Mouse (Mus musculus): ENCODE data around the gene Gm28729. TPM values are rescaled to one million over a fixed set of nuclear protein-coding genes. Genes with fewer than 3 reads are reported as not detected.

Gm28729 gene
- polyA plus RNA-seq, 1 experiment from 2014 or later: not detected

DNA sequence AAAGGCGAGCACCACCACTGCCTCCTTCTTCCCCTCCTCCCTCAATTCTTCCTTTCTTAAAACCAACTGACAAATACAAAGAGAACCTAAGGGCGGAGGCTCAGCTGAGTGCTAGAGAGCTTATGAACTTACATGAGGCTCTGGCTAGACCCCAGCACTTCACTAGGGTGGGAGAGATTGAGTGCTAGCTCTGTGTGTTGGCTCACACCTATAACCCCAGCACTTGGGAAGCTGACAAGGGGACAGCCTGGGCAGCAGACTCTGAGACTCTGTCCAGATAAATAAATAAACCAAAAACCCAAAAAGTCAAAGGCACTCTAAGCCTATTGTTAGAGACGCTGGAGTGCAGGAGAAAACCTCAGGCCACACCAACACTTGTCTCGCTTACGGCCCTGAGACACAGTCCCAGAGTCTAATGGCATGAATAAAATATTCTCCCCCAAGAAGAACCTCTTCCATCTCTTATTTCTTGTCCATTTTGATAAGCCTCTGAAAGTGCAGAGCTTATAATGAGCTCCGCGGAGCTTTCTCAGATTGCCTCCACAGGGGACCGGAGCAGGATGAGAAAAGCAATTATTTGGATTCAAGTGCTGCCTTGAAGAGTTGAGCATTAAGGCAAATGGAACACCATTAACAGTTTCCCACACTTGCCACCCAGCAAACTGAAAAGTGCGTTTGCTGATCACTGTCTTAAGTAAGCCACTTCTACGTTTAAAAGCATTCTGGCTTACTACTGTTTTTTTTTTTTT, 64.8 kb downstream of the Gm28729 start:
- H3K9me3 ChIP-seq (ENCODE audit: control insufficient read depth, low read length): peaks cover 9% of the 10 kb centered on the region
- H3K9ac ChIP-seq (ENCODE audit: low read depth, low read length): no peak overlapping the region
- H3K36me3 ChIP-seq (ENCODE audit: control insufficient read depth, insufficient read depth, low read length): no peaks in the 10 kb centered on the region
- no peak overlapping the region for H3K4me2 ChIP-seq (ENCODE audit: low read depth, low read length)
- H3K27ac ChIP-seq (ENCODE audit: low read length): no peak overlapping the region
- 84% methylated on average over 10 of the region's 10 CpGs for WGBS
- H3K27me3 ChIP-seq (replicated peaks; ENCODE audit: control insufficient read depth, insufficient read depth, low read length): no peaks in the 10 kb centered on the region
- ATAC-seq: no peak
- H3K4me1 ChIP-seq (ENCODE audit: control insufficient read depth, insufficient read depth, low read length): no peaks in the 10 kb centered on the region
- H3K4me3 ChIP-seq (ENCODE audit: low read length): no peak overlapping the region

- ATAC-seq: no peak
- no peak overlapping the region for H3K27ac ChIP-seq (ENCODE audit: low read length)
- no peak overlapping the region for H3K4me3 ChIP-seq (ENCODE audit: low read length)
- no peaks in the 10 kb centered on the region for H3K27me3 ChIP-seq (replicated peaks; ENCODE audit: control insufficient read depth, insufficient read depth, low read length)
- no peaks in the 10 kb centered on the region for H3K36me3 ChIP-seq (ENCODE audit: control insufficient read depth, insufficient read depth, low read length)
- no peak overlapping the region for H3K9ac ChIP-seq (ENCODE audit: low read depth, low read length)
- H3K4me1 ChIP-seq (ENCODE audit: control insufficient read depth, insufficient read depth, low read length): no peaks in the 10 kb centered on the region
- H3K9me3 ChIP-seq (ENCODE audit: control insufficient read depth, low read length): no peaks in the 10 kb centered on the region
- H3K4me2 ChIP-seq (ENCODE audit: low read depth, low read length): no peak overlapping the region
- 64% methylated on average over 8 of the region's 8 CpGs for WGBS
These were observed 69.4 kb downstream of the Gm28729 start for GRCm38 (mm10) chr9:96455618-96456017.

DNA sequence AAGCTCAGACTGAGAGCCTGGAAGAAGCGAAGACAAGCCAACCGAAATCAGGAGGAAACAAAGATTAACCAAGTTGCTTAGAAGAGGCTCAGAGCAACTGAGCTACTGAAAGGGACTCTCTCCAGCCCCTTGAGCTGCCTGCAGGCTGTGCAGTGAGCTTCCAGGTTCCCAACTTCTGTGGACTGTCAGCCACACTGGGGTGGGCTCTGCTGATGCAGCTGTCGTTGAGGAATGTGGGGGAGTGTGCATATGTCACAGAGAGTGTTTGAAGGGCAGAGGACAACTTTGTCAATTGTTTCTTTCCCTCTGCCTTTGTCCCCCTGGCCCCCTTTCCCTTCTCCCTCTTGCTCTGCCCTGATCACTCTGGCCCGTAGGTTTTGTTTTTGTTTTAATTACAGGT, 72.1 kb downstream of the Gm28729 start:
- Histone ChIP-seq H3K4me2 (ENCODE audit: low read depth, low read length) (no peak overlapping the region), H3K4me1 (ENCODE audit: control insufficient read depth, insufficient read depth, low read length) (no peaks in the 10 kb centered on the region), H3K27me3 (replicated peaks; ENCODE audit: control insufficient read depth, insufficient read depth, low read length) (no peaks in the 10 kb centered on the region), H3K9me3 (ENCODE audit: control insufficient read depth, low read length) (no peaks in the 10 kb centered on the region), H3K9ac (ENCODE audit: low read depth, low read length) (no peak overlapping the region), H3K27ac (ENCODE audit: low read length) (no peak overlapping the region), H3K36me3 (ENCODE audit: control insufficient read depth, insufficient read depth, low read length) (no peaks in the 10 kb centered on the region), H3K4me3 (ENCODE audit: low read length) (no peak overlapping the region)
- 75% methylated on average over 4 of the region's 4 CpGs for WGBS
- no peak for ATAC-seq

GRCm38 (mm10) chr9:96450900-96451720, 74.0 kb downstream of the Gm28729 start:
- H3K27ac ChIP-seq (ENCODE audit: low read length): peak overlapping the region; percentile 5; the same call in 1 of the 2 replicates
- no peak overlapping the region for H3K9ac ChIP-seq (ENCODE audit: low read depth, low read length)
- peak; percentile 52 for ATAC-seq
- H3K9me3 ChIP-seq (ENCODE audit: control insufficient read depth, low read length): no peaks in the 10 kb centered on the region
- no peaks in the 10 kb centered on the region for H3K36me3 ChIP-seq (ENCODE audit: control insufficient read depth, insufficient read depth, low read length)
- no peaks in the 10 kb centered on the region for H3K4me1 ChIP-seq (ENCODE audit: control insufficient read depth, insufficient read depth, low read length)
- no peaks in the 10 kb centered on the region for H3K27me3 ChIP-seq (replicated peaks; ENCODE audit: control insufficient read depth, insufficient read depth, low read length)
- WGBS: 53% methylated on average over 12 of the region's 12 CpGs
- no peak overlapping the region for H3K4me2 ChIP-seq (ENCODE audit: low read depth, low read length)
- no peak overlapping the region for H3K4me3 ChIP-seq (ENCODE audit: low read length)

- Histone ChIP-seq H3K4me3 (ENCODE audit: low read length) (no peak overlapping the region), H3K27me3 (replicated peaks; ENCODE audit: control insufficient read depth, insufficient read depth, low read length) (no peaks in the 10 kb centered on the region), H3K4me2 (ENCODE audit: low read depth, low read length) (no peak overlapping the region), H3K9ac (ENCODE audit: low read depth, low read length) (no peak overlapping the region), H3K36me3 (ENCODE audit: control insufficient read depth, insufficient read depth, low read length) (no peaks in the 10 kb centered on the region), H3K9me3 (ENCODE audit: control insufficient read depth, low read length) (no peaks in the 10 kb centered on the region), H3K4me1 (ENCODE audit: control insufficient read depth, insufficient read depth, low read length) (no peaks in the 10 kb centered on the region), H3K27ac (ENCODE audit: low read length) (no peak overlapping the region)
- no peak for ATAC-seq
- 84% methylated on average over 9 of the region's 9 CpGs for WGBS
These were observed 75.5 kb downstream of the Gm28729 start for GRCm38 (mm10) chr9:96449514-96449913.

DNA sequence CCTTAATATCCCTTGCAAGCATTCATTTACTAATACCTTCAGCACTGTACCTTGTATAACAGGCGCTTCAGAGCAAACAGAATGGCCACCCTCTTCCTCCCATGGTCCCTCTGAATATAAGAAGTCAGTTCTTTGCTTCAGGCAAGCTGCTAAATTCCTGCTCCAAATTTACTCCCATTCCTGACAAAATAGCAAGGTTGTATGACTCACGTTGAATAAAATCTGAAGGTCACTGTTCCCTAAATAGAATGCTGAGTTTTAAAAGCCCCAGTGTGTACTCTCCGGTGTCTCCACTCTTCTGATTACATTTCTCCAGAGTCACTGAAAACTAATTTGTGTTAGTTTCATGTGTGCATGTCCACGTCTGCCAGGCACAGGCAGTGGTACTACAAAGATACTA, 79.7 kb downstream of the Gm28729 start:
- H3K9me3 ChIP-seq (ENCODE audit: control insufficient read depth, low read length): no peaks in the 10 kb centered on the region
- no peaks in the 10 kb centered on the region for H3K4me1 ChIP-seq (ENCODE audit: control insufficient read depth, insufficient read depth, low read length)
- H3K9ac ChIP-seq (ENCODE audit: low read depth, low read length): no peak overlapping the region
- WGBS: 63% methylated on average over 4 of the region's 4 CpGs
- no peaks in the 10 kb centered on the region for H3K36me3 ChIP-seq (ENCODE audit: control insufficient read depth, insufficient read depth, low read length)
- H3K27me3 ChIP-seq (replicated peaks; ENCODE audit: control insufficient read depth, insufficient read depth, low read length): no peaks in the 10 kb centered on the region
- H3K27ac ChIP-seq (ENCODE audit: low read length): no peak overlapping the region
- ATAC-seq: no peak
- H3K4me2 ChIP-seq (ENCODE audit: low read depth, low read length): no peak overlapping the region
- H3K4me3 ChIP-seq (ENCODE audit: low read length): no peak overlapping the region

- Histone ChIP-seq H3K4me2 (ENCODE audit: low read depth, low read length) (no peak overlapping the region), H3K9ac (ENCODE audit: low read depth, low read length) (no peak overlapping the region), H3K4me1 (ENCODE audit: control insufficient read depth, insufficient read depth, low read length) (peaks cover 15% of the 10 kb centered on the region), H3K27me3 (replicated peaks; ENCODE audit: control insufficient read depth, insufficient read depth, low read length) (no peaks in the 10 kb centered on the region), H3K27ac (ENCODE audit: low read length) (no peak overlapping the region), H3K9me3 (ENCODE audit: control insufficient read depth, low read length) (no peaks in the 10 kb centered on the region), H3K36me3 (ENCODE audit: control insufficient read depth, insufficient read depth, low read length) (no peaks in the 10 kb centered on the region), H3K4me3 (ENCODE audit: low read length) (no peak overlapping the region)
- no peak for ATAC-seq
- 23% methylated on average over 10 of the region's 10 CpGs for whole genome bisulfite sequencing
These were observed 83.0 kb downstream of the Gm28729 start for GRCm38 (mm10) chr9:96442081-96442480.

DNA sequence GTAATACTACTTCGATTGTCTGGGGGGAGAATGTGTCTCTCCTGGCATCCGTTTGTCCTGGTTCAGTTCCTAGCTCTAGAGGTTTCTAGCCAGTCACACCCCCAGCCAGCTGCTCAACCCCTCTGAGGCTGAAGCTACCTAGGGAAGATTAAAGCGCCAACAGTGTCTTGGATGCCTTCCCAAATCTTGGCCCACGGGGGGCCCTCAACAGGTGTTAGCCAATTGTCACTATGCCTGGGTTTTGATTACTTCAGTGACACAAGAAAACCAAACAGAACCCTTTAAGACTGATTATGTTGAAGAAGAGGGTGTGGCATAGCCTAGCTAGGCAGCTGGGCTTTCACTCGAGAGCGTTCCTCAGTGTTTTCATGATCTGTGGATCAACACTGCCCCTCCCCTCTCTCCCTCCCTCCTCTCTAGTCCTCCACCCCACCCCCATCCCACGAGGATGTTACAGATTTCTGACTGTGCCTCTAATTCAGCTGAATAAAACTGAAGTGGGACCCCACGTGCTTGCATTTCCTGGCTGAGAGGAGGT, 86.7 kb downstream of the Gm28729 start:
- no peaks in the 10 kb centered on the region for H3K9me3 ChIP-seq (ENCODE audit: control insufficient read depth, low read length)
- peak overlapping the region; percentile 81 for H3K9ac ChIP-seq (ENCODE audit: low read depth, low read length)
- H3K4me2 ChIP-seq (ENCODE audit: low read depth, low read length): peak overlapping the region; percentile 94
- 2% methylated on average over 8 of the region's 8 CpGs for WGBS
- H3K36me3 ChIP-seq (ENCODE audit: control insufficient read depth, insufficient read depth, low read length): no peaks in the 10 kb centered on the region
- no peaks in the 10 kb centered on the region for H3K27me3 ChIP-seq (replicated peaks; ENCODE audit: control insufficient read depth, insufficient read depth, low read length)
- H3K27ac ChIP-seq (ENCODE audit: low read length): peak overlapping the region; percentile 62
- peaks cover 19% of the 10 kb centered on the region for H3K4me1 ChIP-seq (ENCODE audit: control insufficient read depth, insufficient read depth, low read length)
- peak overlapping the region; percentile 54 for H3K4me3 ChIP-seq (ENCODE audit: low read length)
- ATAC-seq: peak; percentile 66

DNA sequence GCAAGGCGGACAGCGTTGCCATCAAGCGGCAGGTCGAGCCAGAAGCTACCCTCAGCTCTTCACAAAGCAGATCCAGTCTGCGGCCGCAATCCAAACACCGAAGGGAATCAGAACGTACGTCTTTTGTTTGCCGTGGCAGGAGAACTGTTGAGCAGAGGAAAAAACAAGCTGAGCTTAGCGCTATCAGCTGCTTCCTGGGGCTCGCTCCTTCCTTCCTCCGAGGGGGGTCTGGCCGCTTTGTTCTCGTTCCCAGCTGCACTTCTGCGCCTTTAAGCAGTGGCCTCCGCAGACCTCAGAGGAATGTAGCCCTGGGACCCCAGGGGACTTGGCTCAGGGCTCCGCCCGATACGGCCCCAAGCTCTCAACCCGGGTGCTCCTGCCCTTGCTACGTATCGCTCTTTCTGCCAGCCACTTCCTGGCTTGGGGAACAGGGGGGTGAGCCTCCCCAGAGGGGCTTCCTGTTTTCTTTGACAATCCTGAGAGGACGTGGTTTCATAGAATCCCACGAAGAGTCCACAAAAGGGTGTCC, 87.2 kb downstream of the Gm28729 start:
- Histone ChIP-seq H3K4me2 (ENCODE audit: low read depth, low read length) (peak overlapping the region; percentile 94), H3K9me3 (ENCODE audit: control insufficient read depth, low read length) (no peaks in the 10 kb centered on the region), H3K27ac (ENCODE audit: low read length) (peak overlapping the region; percentile 62), H3K9ac (ENCODE audit: low read depth, low read length) (peak overlapping the region; percentile 81), H3K4me1 (ENCODE audit: control insufficient read depth, insufficient read depth, low read length) (peaks cover 19% of the 10 kb centered on the region), H3K4me3 (ENCODE audit: low read length) (peak overlapping the region; percentile 54), H3K27me3 (replicated peaks; ENCODE audit: control insufficient read depth, insufficient read depth, low read length) (no peaks in the 10 kb centered on the region), H3K36me3 (ENCODE audit: control insufficient read depth, insufficient read depth, low read length) (no peaks in the 10 kb centered on the region)
- ATAC-seq: peak; percentile 74
- 1% methylated on average over 25 of the region's 25 CpGs for WGBS
